Mouse (Mus musculus): Measurements from ENCODE around the gene Bri3.
"Not testable (repeated sequence)": the region's sequence is repeated elsewhere in the genome, so short reads cannot be mapped to it uniquely, and the experiment has no call there.

DNA sequence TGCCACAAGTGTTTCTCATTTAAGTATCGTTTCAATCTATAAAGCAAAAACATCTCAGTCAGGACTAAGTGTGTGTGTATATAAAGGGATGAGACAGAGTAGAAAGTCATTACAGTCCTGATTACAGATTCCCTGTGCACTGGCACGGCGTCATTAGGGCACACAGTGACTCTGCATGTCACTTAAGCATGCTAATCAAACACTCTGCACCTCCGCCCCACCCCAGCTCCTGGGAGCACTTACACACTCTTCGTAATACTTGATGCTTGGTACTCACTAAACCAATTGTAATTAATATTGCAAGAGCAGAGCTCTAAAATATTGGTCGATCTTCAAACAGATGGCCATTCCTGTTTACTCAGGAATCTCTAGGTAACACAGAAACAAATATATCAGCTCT, 91.1 kb downstream of the Bri3 start:
- not testable (repeated sequence) for TF ChIP-seq TAL1, GATA1 (IDR thresholded peaks at IDR 0.05; ENCODE audit: low read length)

Data from erythroblast, embryonic 14.5 days (primary cell).